Mouse (Mus musculus): ENCODE data around the gene Agap2. TPM values are rescaled to one million over a fixed set of nuclear protein-coding genes. Genes with fewer than 3 reads are reported as not detected.

Agap2 gene
- 0.18 TPM in 1 of 2 replicates, not detected in the other for polyA plus RNA-seq (2015; fragmentation: Nextera tagmentation; extraction: Ambion mirVana)

GRCm38 (mm10) chr10:127075080-127075479, at the start of gene Agap2:
TSS of gene Agap2 (plus strand) at chr10:127075284.

GRCm38 (mm10) chr10:127030336-127031296, 44.5 kb upstream of the Agap2 start, which contains the start of gene Tsfm:
TSS of gene Tsfm (minus strand) at chr10:127030840.

DNA sequence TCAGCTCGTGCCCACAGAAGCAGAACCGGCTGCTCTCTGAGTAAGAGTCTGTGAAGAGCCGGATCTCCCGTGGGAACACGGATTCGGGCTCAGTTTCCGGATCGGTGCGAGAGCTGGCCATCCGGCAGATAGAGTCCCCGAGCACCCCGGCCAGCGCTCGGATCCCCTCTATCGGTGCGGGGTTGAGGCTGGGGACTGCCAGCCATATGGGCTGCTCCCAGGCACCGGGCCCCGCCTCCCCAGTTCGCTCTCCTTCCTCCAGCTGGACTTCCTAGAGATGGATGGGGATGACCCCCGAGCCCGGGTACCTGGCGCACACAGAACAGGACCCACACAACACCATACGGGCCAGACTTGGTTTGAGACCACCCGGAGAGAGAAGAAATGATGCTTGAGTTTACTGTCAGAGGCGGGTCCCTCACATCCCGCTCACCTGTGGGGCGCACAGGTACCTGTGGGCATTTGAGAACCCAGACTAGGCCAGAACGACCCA, 33.8 kb upstream of the Agap2 start, which contains the start of the genes Mettl1 and Eef1akmt3:
Mettl1 (plus strand) TSS at position 141 of the 493 bp plus-strand sequence.
Eef1akmt3 (minus strand) TSS at position 240 of the 493 bp plus-strand sequence.

GRCm38 (mm10) chr10:127047954-127048353, 27.1 kb upstream of the Agap2 start, which contains the start of gene Cyp27b1:
TSS of gene Cyp27b1 (plus strand) at chr10:127048250.

DNA sequence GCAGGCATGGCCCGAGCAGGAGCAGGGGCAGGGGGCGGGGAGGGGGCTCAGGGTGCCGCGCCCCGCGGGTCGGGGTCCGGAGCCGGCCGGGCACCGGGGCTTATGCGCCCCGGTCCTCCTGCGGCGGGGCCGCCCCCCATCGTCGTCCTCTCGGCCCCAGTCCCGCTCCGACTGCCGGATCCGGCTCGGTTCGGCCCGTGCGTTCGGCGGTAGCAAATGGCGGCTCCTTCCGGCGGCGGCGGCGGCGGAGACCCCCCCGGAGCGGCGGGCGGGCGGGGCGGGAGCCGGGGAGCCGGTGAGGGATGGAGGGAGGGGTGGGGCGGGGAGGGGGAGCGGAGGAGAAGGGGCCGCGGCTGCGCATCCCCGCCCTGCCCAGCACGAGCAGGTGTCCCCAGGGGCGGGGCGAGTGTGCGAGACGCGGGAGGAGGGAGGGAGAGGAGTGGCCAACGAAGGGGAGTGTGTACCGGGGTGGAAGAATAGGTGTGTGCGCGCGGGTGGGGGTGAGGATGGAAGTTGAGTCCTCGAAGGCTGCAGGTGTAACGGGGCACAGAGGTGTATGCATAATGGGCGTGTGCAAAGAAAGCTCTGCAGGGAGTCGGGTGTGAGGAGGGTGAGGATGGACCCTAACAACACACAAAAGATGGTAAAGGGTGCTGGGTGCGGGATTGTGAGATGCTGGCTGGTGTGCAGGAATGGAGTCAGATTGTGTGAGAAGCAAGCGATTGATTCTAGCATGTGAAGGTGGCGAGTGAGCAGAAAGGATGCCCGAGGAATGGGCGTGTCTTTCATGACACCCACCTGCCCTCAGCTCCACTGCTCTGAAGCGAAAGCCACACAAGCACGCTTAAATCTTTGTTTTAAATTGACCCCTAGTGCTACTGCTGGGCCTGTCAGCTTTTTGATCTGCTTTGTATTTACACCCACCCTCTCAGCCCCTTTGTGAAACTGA, 14.8 kb upstream of the Agap2 start, which contains the start of gene March9:
March9 (minus strand) TSS at position 217 of the 949 bp plus-strand sequence.

DNA sequence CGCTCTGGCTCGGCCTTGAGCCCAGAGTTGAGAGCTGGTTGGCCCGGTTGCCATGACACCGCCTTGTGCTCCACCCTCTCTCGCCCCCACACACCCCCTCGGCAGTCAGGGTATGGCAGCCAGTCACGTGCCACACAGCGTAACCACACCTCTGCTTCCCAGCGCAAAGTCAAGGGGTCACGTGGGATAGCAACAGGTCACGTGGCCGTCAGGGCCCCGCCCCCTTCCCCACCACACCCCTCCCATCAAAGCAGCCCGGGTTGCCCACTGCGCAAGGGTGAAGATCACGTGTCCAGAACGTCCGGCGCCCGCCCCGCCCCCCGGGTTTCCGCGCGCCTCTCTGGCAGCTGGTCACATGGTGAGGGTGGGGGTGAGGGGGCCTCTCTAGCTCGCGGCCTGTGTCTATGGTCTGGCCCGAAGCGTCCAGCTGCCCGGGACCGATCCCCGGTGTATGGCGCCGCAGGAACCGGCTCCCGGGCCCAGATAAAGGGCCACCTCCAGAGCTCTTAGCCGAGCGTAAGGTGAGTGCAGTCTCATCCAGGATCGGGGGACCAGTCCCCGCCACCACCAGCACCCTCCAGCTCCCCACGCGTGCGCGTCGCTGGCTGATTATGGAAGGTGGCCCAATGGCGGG, 11.7 kb upstream of the Agap2 start, which contains the start of gene Cdk4:
Cdk4 (plus strand) TSS at position 296 of the 634 bp plus-strand sequence.

GRCm38 (mm10) chr10:127070190-127071121, 4.6 kb upstream of the Agap2 start, which contains the start of gene Tspan31:
TSS of gene Tspan31 (minus strand) at chr10:127070264.

GRCm38 (mm10) chr10:127121066-127121477, 46.0 kb downstream of the Agap2 start, which contains the start of gene Os9:
TSS of gene Os9 (minus strand) at chr10:127121131.

Other genes with a start within 250 kb of the Agap2 start
- gene Atp23, start 173.9 kb upstream of the Agap2 start, polyA plus RNA-seq (2015; fragmentation: Nextera tagmentation; extraction: Ambion mirVana): 6.6 and 6.8 TPM in 2 replicates
- 49.0 TPM in 2 replicates for gene Ctdsp2, start 96.6 kb upstream of the Agap2 start, polyA plus RNA-seq (2015; fragmentation: Nextera tagmentation; extraction: Ambion mirVana)
- 0.22 and 0.30 TPM in 2 replicates for gene Avil, start 74.6 kb upstream of the Agap2 start, polyA plus RNA-seq (2015; fragmentation: Nextera tagmentation; extraction: Ambion mirVana)
- gene Tsfm, start 44.4 kb upstream of the Agap2 start, polyA plus RNA-seq (2015; fragmentation: Nextera tagmentation; extraction: Ambion mirVana): 41.3 and 42.6 TPM in 2 replicates
- 32.0 and 32.9 TPM in 2 replicates for gene Mettl1, start 33.9 kb upstream of the Agap2 start, polyA plus RNA-seq (2015; fragmentation: Nextera tagmentation; extraction: Ambion mirVana)
- gene Eef1akmt3, start 33.8 kb upstream of the Agap2 start, polyA plus RNA-seq (2015; fragmentation: Nextera tagmentation; extraction: Ambion mirVana): 0.50 and 0.82 TPM in 2 replicates
- not detected in 2 replicates for gene Cyp27b1, start 27.0 kb upstream of the Agap2 start, polyA plus RNA-seq (2015; fragmentation: Nextera tagmentation; extraction: Ambion mirVana)
- 0.29 and 0.46 TPM in 2 replicates for gene March9, start 15.1 kb upstream of the Agap2 start, polyA plus RNA-seq (2015; fragmentation: Nextera tagmentation; extraction: Ambion mirVana)
- gene Cdk4, start 11.8 kb upstream of the Agap2 start, polyA plus RNA-seq (2015; fragmentation: Nextera tagmentation; extraction: Ambion mirVana): 418 and 441 TPM in 2 replicates
- gene Tspan31, start 5.0 kb upstream of the Agap2 start, polyA plus RNA-seq (2015; fragmentation: Nextera tagmentation; extraction: Ambion mirVana): 97.1 and 105 TPM in 2 replicates
- gene Os9, start 45.8 kb downstream of the Agap2 start, polyA plus RNA-seq (2015; fragmentation: Nextera tagmentation; extraction: Ambion mirVana): 56.6 and 59.5 TPM in 2 replicates
- 7.1 and 8.5 TPM in 2 replicates for gene B4galnt1, start 89.9 kb downstream of the Agap2 start, polyA plus RNA-seq (2015; fragmentation: Nextera tagmentation; extraction: Ambion mirVana)
- gene Slc26a10, start 105.4 kb downstream of the Agap2 start, polyA plus RNA-seq (2015; fragmentation: Nextera tagmentation; extraction: Ambion mirVana): 0.63 and 1.5 TPM in 2 replicates
- 108 and 115 TPM in 2 replicates for gene Arhgef25, start 114.8 kb downstream of the Agap2 start, polyA plus RNA-seq (2015; fragmentation: Nextera tagmentation; extraction: Ambion mirVana)
- gene Dtx3, start 120.4 kb downstream of the Agap2 start, polyA plus RNA-seq (2015; fragmentation: Nextera tagmentation; extraction: Ambion mirVana): 48.2 and 48.6 TPM in 2 replicates
- 19.6 and 20.3 TPM in 2 replicates for gene Pip4k2c, start 136.3 kb downstream of the Agap2 start, polyA plus RNA-seq (2015; fragmentation: Nextera tagmentation; extraction: Ambion mirVana)
- 1.8 and 1.9 TPM in 2 replicates for gene Kif5a, start 188.1 kb downstream of the Agap2 start, polyA plus RNA-seq (2015; fragmentation: Nextera tagmentation; extraction: Ambion mirVana)
- 145 and 157 TPM in 2 replicates for gene Dctn2, start 191.1 kb downstream of the Agap2 start, polyA plus RNA-seq (2015; fragmentation: Nextera tagmentation; extraction: Ambion mirVana)
- gene Mbd6, start 213.7 kb downstream of the Agap2 start, polyA plus RNA-seq (2015; fragmentation: Nextera tagmentation; extraction: Ambion mirVana): 8.3 and 9.1 TPM in 2 replicates
- gene Mars, start 236.5 kb downstream of the Agap2 start, polyA plus RNA-seq (2015; fragmentation: Nextera tagmentation; extraction: Ambion mirVana): 82.3 and 96.0 TPM in 2 replicates
- gene Arhgap9, start 246.7 kb downstream of the Agap2 start, polyA plus RNA-seq (2015; fragmentation: Nextera tagmentation; extraction: Ambion mirVana): 2.5 and 5.7 TPM in 2 replicates

Measured in urinary bladder, postnatal 0 days (tissue).